Mouse (Mus musculus) CH12.LX (cell line): Measurements from ENCODE around the gene Stk35. TPM values are rescaled to one million over a fixed set of nuclear protein-coding genes. Genes with fewer than 3 reads are reported as not detected.

Experiments
- DNase-seq: peaks from one replicate; pipeline ENCODE4 v3.0.0-alpha.2; 2013; ENCODE audit errors: extremely low read depth
- H3K27ac ChIP-seq: 2 replicates; pipeline ENCODE4 v1.5.1; 2012; ENCODE audit warnings: low read depth, mild to moderate bottlenecking, control low read depth, moderate library complexity; ENCODE audit not compliant: insufficient read depth
- H3K27me3 ChIP-seq: replicated peaks from 2 replicates; pipeline ENCODE3; 2012; ENCODE audit warnings: inconsistent platforms
- H3K36me3 ChIP-seq, 2 experiments: replicated peaks in 1 of 2; 2 replicates each; pipeline versions ENCODE3 to v1.6.1; 2012; ENCODE audit warnings: inconsistent platforms in 1 of 2, low read length in 1 of 2, mild to moderate bottlenecking in 1 of 2, mixed read lengths in 1 of 2, moderate library complexity in 1 of 2; ENCODE audit not compliant: control insufficient read depth in 1 of 2, insufficient read depth in 1 of 2
- H3K4me1 ChIP-seq, 2 experiments: 2 replicates each; pipeline ENCODE4 v1.6.1; 2012; ENCODE audit warnings: inconsistent platforms in 1 of 2, moderate library complexity in 1 of 2; ENCODE audit not compliant: insufficient read depth in 2 of 2, control insufficient read depth in 1 of 2
- H3K4me2 ChIP-seq: 2 replicates; pipeline ENCODE4 v1.6.1; 2012; ENCODE audit warnings: low read depth, mild to moderate bottlenecking, control low read depth; ENCODE audit not compliant: poor library complexity, insufficient read depth, severe bottlenecking
- H3K4me3 ChIP-seq, 3 experiments: fragments of 150-350 bp in 1 of 3; sonication (generic) in 1 of 3; replicated peaks in 1 of 3; 2 replicates each; pipeline versions ENCODE3 to v1.5.1; 2011 to 2012; ENCODE audit warnings: low read depth in 2 of 3, low read length in 2 of 3, mild to moderate bottlenecking in 2 of 3, moderate library complexity in 2 of 3, control low read depth in 1 of 3, improper control_type of control experiment in 1 of 3, inconsistent platforms in 1 of 3, mixed read lengths in 1 of 3; ENCODE audit not compliant: poor library complexity in 1 of 3
- H3K79me2 ChIP-seq: replicated peaks from 2 replicates; pipeline ENCODE4 v1.6.1; 2012; ENCODE audit warnings: mild to moderate bottlenecking, moderate library complexity; ENCODE audit not compliant: control insufficient read depth, poor library complexity, insufficient read depth, severe bottlenecking; ENCODE audit errors: extremely low read depth
- H3K9ac ChIP-seq: 2 replicates; pipeline ENCODE4 v1.6.1; 2012; ENCODE audit warnings: low read depth, mild to moderate bottlenecking, control low read depth, moderate library complexity; ENCODE audit not compliant: insufficient read depth
- H3K9me3 ChIP-seq: replicated peaks from 2 replicates; pipeline ENCODE3; 2012; ENCODE audit warnings: low read length, inconsistent platforms, mixed read lengths
- CHD1 ChIP-seq: IDR thresholded peaks from 2 replicates; pipeline ENCODE4 v1.6.1; 2012; ENCODE audit warnings: low read depth, low read length, improper control_type of control experiment, inconsistent platforms
- CHD2 ChIP-seq: IDR thresholded peaks from 2 replicates; pipeline ENCODE4 v1.6.1; 2011; ENCODE audit warnings: low read length, improper control_type of control experiment
- CTCF ChIP-seq, 2 experiments: IDR thresholded peaks in 1 of 2; conservative IDR thresholded peaks in 1 of 2; 2 replicates each; pipeline ENCODE4 v1.5.1; 2011 to 2012; ENCODE audit warnings: low read depth in 2 of 2, low read length in 2 of 2, improper control_type of control experiment in 1 of 2, inconsistent platforms in 1 of 2, mild to moderate bottlenecking in 1 of 2, moderate library complexity in 1 of 2
- ELF1 ChIP-seq: IDR thresholded peaks from 2 replicates; pipeline ENCODE4 v1.6.1; 2014; ENCODE audit warnings: low read depth, mild to moderate bottlenecking, inconsistent platforms, low read length, improper control_type of control experiment
- EP300 ChIP-seq: IDR thresholded peaks from 2 replicates; pipeline ENCODE4 v1.6.1; 2011; ENCODE audit warnings: low read length, improper control_type of control experiment
- GABPA ChIP-seq: IDR thresholded peaks from 2 replicates; pipeline ENCODE4 v1.6.1; 2012; ENCODE audit warnings: low read depth, low read length, improper control_type of control experiment, inconsistent platforms; ENCODE audit not compliant: insufficient replicate concordance
- IRF4 ChIP-seq: IDR thresholded peaks from 2 replicates; pipeline ENCODE4 v1.6.1; 2014; ENCODE audit warnings: low read depth, mild to moderate bottlenecking, inconsistent platforms, low read length, improper control_type of control experiment
- JUN ChIP-seq: IDR thresholded peaks from 2 replicates; pipeline ENCODE4 v1.6.1; 2011; ENCODE audit warnings: low read depth, mild to moderate bottlenecking, low read length, improper control_type of control experiment, moderate library complexity; ENCODE audit not compliant: insufficient read depth
- KAT2A ChIP-seq: IDR thresholded peaks from 2 replicates; pipeline ENCODE4 v1.6.1; 2012; ENCODE audit warnings: low read length, improper control_type of control experiment, inconsistent platforms; ENCODE audit not compliant: insufficient replicate concordance
- MAZ ChIP-seq: IDR thresholded peaks from 2 replicates; pipeline ENCODE4 v1.6.1; 2012; ENCODE audit warnings: low read depth, mild to moderate bottlenecking, inconsistent platforms, low read length, improper control_type of control experiment, moderate library complexity
- MYC ChIP-seq: IDR thresholded peaks from 2 replicates; pipeline ENCODE4 v1.6.1; 2011; ENCODE audit warnings: low read depth, mild to moderate bottlenecking, improper control_type of control experiment, low read length
- NELFE ChIP-seq: IDR thresholded peaks from 2 replicates; pipeline ENCODE4 v1.6.1; 2011; ENCODE audit warnings: low read depth, low read length, improper control_type of control experiment
- PAX5 ChIP-seq: IDR thresholded peaks from 2 replicates; pipeline ENCODE4 v1.6.1; 2012; ENCODE audit warnings: low read length, inconsistent platforms, mixed read lengths
- POLR2AphosphoS2 ChIP-seq: IDR thresholded peaks from 2 replicates; pipeline ENCODE4 v1.6.1; 2011; ENCODE audit warnings: low read depth, low read length, improper control_type of control experiment
- RCOR1 ChIP-seq: conservative IDR thresholded peaks from 2 replicates; pipeline ENCODE4 v1.6.1; 2012; ENCODE audit warnings: low read depth, mild to moderate bottlenecking, inconsistent platforms, low read length, improper control_type of control experiment
- SIN3A ChIP-seq: IDR thresholded peaks from 2 replicates; pipeline ENCODE4 v1.6.1; 2012; ENCODE audit warnings: low read length, improper control_type of control experiment, inconsistent platforms
- ZC3H11A ChIP-seq: IDR thresholded peaks from 2 replicates; pipeline ENCODE4 v1.6.1; 2012; ENCODE audit warnings: low read depth, mild to moderate bottlenecking, inconsistent platforms, low read length, improper control_type of control experiment
- ZKSCAN1 ChIP-seq: IDR thresholded peaks from 2 replicates; pipeline ENCODE4 v1.6.1; 2012; ENCODE audit warnings: low read depth, inconsistent platforms, low read length, improper control_type of control experiment, borderline replicate concordance
- ZMIZ1 ChIP-seq: IDR thresholded peaks from 2 replicates; pipeline ENCODE4 v1.6.1; 2012; ENCODE audit warnings: low read depth, mild to moderate bottlenecking, inconsistent platforms, low read length, improper control_type of control experiment
- dilution Hi-C: fragments of 300-500 bp; cut with MboI; formaldehyde crosslinking; loops from 2 replicates; pipeline ENCODE4 v1.14.3; 2020; ENCODE audit warnings: low sequenced_read_pairs; ENCODE audit not compliant: extremely low pct_unique_long_range_greater_than_20kb, extremely low pct_ligation_motif_present
- in situ Hi-C: fragments of 300-500 bp; cut with MboI; formaldehyde crosslinking; loops from 3 replicates; pipeline ENCODE4 v1.14.3; 2019; ENCODE audit warnings: low sequenced_read_pairs, low pct_ligation_motif_present, low pct_unique_long_range_greater_than_20kb, mixed read lengths
- polyA plus RNA-seq: library from polyadenylated mRNA; unstranded; fragments of >175 nt; gene quantifications from 2 replicates; pipeline ENCODE4 v1.2.1, GENCODE M21; 2012; ENCODE audit warnings: low read depth; ENCODE audit not compliant: insufficient read length
- total RNA-seq, 2 experiments: library from RNA; depleted of rRNA; stranded (reverse); fragments of 300-350 nt in 1 of 2; fragments of >200 nt in 1 of 2; gene quantifications; 2 replicates each; pipeline ENCODE4 v1.2.3; 2012 to 2014

Stk35 gene
- total and polyA plus RNA-seq, 3 experiments, result 4.5 to 22.7 (median 7.3) TPM

DNA sequence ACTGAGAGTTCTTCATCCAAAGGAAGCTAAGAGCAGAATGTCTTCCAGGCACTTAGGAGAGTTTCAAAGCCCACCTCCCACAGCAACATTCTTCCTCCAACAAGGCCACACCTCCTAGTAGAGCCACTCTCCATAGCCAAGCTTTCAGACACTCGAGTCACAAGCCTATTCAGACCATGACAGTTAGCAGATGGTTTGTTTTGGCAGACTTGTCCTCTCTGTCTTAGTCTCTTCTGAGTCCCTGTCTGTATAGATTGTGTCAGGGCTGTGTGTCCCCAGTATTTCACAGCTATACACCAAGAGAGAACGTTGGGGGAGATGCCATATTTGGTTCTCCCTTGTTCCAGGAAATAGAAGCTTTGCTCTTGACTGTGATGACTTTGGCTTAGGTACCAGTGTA lies 14.8 kb downstream of the Stk35 start:
- H3K27me3 ChIP-seq, result no peaks in the 10 kb centered on the region
- in situ Hi-C loops, result no loop called here
- no peak for DNase-seq
- no peak overlapping the region for H3K9ac ChIP-seq
- H3K36me3 ChIP-seq, result peaks cover 23 to 93% of the 10 kb centered on the region in 2 experiments
- H3K27ac ChIP-seq, result no peak overlapping the region
- dilution Hi-C loops, result no loop called here
- H3K9me3 ChIP-seq, result no peaks in the 10 kb centered on the region
- H3K4me3 ChIP-seq, result no peak overlapping the region
- H3K79me2 ChIP-seq, result peaks cover 9% of the 10 kb centered on the region; the same call in 1 of the 2 replicates
- H3K4me1 ChIP-seq, result peaks cover 9 to 47% of the 10 kb centered on the region in 2 experiments; a peak in 3 of 4 replicates
- TF ChIP-seq NELFE (no peak), CTCF (conservative IDR thresholded peaks at IDR 0.05 in 1 of 2, IDR thresholded peaks at IDR 0.05 in 1 of 2; ENCODE audit: low read depth in 2 of 2, low read length in 2 of 2) (no peak), ZC3H11A (no peak), EP300 (no peak)
- no peak overlapping the region for H3K4me2 ChIP-seq

DNA sequence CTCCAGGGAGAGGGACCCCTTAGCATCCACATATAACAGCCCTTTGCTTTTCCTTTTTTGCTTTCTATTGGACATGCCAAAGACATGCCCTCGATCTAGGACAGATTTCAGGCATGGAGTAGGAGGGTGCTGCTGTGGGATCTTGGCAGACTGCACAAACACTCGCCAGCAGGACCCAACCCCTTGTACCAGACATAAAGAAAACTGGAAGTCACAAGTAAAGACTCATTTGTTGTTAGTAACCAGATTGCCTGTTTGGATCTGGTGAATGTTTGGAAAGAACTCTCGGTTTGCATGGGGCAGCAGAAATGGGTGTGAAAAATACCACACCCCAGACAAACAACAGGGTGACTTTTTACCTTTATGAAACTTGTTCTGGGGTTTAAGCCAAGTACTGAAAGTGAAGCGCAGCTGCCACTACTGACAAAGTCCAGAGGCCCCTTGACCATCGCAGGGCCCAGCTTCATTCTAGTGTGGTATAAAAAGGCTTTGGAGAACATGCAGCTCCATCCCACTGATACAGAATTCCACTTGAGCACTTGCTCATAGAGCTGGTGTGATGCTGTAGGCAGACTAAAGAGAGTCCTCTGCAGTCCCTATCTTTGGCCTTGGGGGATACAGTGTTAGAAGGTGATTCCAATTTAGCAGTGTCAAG lies 17.4 kb downstream of the Stk35 start:
- Histone ChIP-seq H3K4me1 (peaks cover 9 to 50% of the 10 kb centered on the region in 2 experiments; a peak in 3 of 4 replicates), H3K4me3 (no peak overlapping the region), H3K27ac (no peak overlapping the region), H3K4me2 (no peak overlapping the region), H3K27me3 (no peaks in the 10 kb centered on the region), H3K9ac (no peak overlapping the region), H3K9me3 (no peaks in the 10 kb centered on the region), H3K79me2 (peaks cover 13% of the 10 kb centered on the region), H3K36me3 (peaks cover 17 to 94% of the 10 kb centered on the region in 2 experiments)
- DNase-seq, result no peak
- dilution Hi-C loops, result no loop called here
- in situ Hi-C loops, result no loop called here
- no peak for TF ChIP-seq IRF4
- no peak for TF ChIP-seq EP300
- no peak for TF ChIP-seq ZMIZ1
- no peak for TF ChIP-seq KAT2A
- no peak for TF ChIP-seq MYC
- TF ChIP-seq CHD1, result no peak
- TF ChIP-seq CHD2, result no peak
- no peak for TF ChIP-seq JUN
- no peak for TF ChIP-seq NELFE
- TF ChIP-seq, all 38 proteins: peak for 0

DNA sequence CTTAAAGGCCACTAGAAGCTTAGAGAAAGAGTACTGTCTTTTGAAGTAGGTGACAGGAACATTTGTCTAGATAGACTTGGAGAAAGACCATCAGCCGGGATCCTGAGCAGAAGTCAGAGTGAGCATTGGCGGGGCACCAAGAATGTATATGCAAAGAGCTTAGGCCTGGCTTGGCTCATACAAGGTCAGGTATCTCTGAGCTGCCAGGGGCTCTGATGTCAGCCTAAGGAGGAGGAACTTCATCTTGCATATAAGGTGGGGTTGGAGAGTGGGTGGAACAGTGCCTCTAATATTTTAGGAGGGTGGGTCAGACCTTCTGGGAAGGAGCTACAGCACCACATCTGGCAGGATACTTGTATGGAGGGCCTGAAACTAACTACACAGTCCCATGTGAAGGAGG lies 18.6 kb downstream of the Stk35 start:
- H3K4me3 ChIP-seq, result no peak overlapping the region
- peaks cover 12% of the 10 kb centered on the region for H3K79me2 ChIP-seq
- no peak for DNase-seq
- in situ Hi-C loops (no loop called here), dilution Hi-C loops (no loop called here)
- peaks cover 13 to 95% of the 10 kb centered on the region in 2 experiments for H3K36me3 ChIP-seq
- TF ChIP-seq SIN3A (no peak), ZMIZ1 (no peak), ZKSCAN1 (no peak), EP300 (no peak), RCOR1 (no peak), JUN (no peak), GABPA (no peak), ELF1 (no peak), MAZ (no peak), POLR2AphosphoS2 (no peak), PAX5 (no peak)
- H3K4me1 ChIP-seq, result peaks cover 9 to 48% of the 10 kb centered on the region in 2 experiments; a peak in 3 of 4 replicates
- no peak overlapping the region for H3K27ac ChIP-seq
- no peak overlapping the region for H3K9ac ChIP-seq
- no peaks in the 10 kb centered on the region for H3K9me3 ChIP-seq
- H3K4me2 ChIP-seq, result no peak overlapping the region
- no peaks in the 10 kb centered on the region for H3K27me3 ChIP-seq
